Mouse (Mus musculus) forebrain, embryonic 16.5 days (tissue): Measurements from ENCODE around the gene Fbxl15. TPM values are rescaled to one million over a fixed set of nuclear protein-coding genes. Genes with fewer than 3 reads are reported as not detected.
A peak's percentile ranks its signal among the peaks of the same experiment; 100 is the strongest.

ENCODE experiments used
- ATAC-seq: fragments of 200-750 bp; cut with Nextera tagmentation; 2 replicates; pipeline ENCODE4 v1.8.0; 2017; ENCODE audit warnings: mild to moderate bottlenecking, moderate library complexity
- H3K27ac ChIP-seq: fragments of 300-500 bp; sonication (generic); 2 replicates; pipeline ENCODE4 v1.5.1; 2014; ENCODE audit warnings: low read length, control low read depth
- H3K27me3 ChIP-seq: fragments of 300-500 bp; sonication (generic); replicated peaks from 2 replicates; pipeline ENCODE4 v1.6.1; 2014; ENCODE audit warnings: low read length; ENCODE audit not compliant: control insufficient read depth, insufficient read depth
- H3K36me3 ChIP-seq: fragments of 300-500 bp; sonication (generic); 2 replicates; pipeline ENCODE4 v1.6.1; 2014; ENCODE audit not compliant: control insufficient read depth, insufficient read depth
- H3K4me1 ChIP-seq: fragments of 300-500 bp; sonication (generic); replicated peaks from 2 replicates; pipeline ENCODE4 v1.6.1; 2014; ENCODE audit warnings: low read length; ENCODE audit not compliant: control insufficient read depth, insufficient read depth
- H3K4me2 ChIP-seq: fragments of 300-500 bp; sonication (generic); 2 replicates; pipeline ENCODE4 v1.6.1; 2014; ENCODE audit warnings: mild to moderate bottlenecking, low read length, control low read depth
- H3K4me3 ChIP-seq: fragments of 300-500 bp; sonication (generic); replicated peaks from 2 replicates; pipeline ENCODE4 v1.5.1; 2014; ENCODE audit warnings: mild to moderate bottlenecking, low read length, control low read depth
- H3K9ac ChIP-seq: fragments of 300-500 bp; sonication (generic); replicated peaks from 2 replicates; pipeline ENCODE4 v1.6.1; 2014; ENCODE audit warnings: low read depth, low read length, control low read depth
- H3K9me3 ChIP-seq: fragments of 300-500 bp; sonication (generic); 2 replicates; pipeline ENCODE4 v1.6.1; 2016; ENCODE audit warnings: low read length; ENCODE audit not compliant: control insufficient read depth
- WGBS: fragments of 180-500 bp; shearing (Covaris S2); extraction: QIAGEN DNeasy Blood & Tissue Kit; methylation state at CpG from one replicate; pipeline ENCODE4 v1.1.7; 2014; 5-methylcytosine and 5-hydroxymethylcytosine counted together
- microRNA counts: library from miRNA; unstranded; fragments of <30 nt; microRNA quantifications from one replicate; lab custom pipeline; 2016
- microRNA-seq: library from miRNA; unstranded; fragments of <30 nt; microRNA quantifications from one replicate; pipeline ENCODE4, GENCODE M21; 2017
- polyA plus RNA-seq: library from polyadenylated mRNA; unstranded; fragments of >200 nt; fragmentation: Nextera tagmentation; extraction: Ambion mirVana; gene quantifications from 2 replicates; pipeline ENCODE4 v1.2.1, GENCODE M21; 2015

Fbxl15 gene
- polyA plus RNA-seq, 1 experiment from 2014 or later = 44.2 TPM

GRCm38 (mm10) chr19:46374477-46375088 is 46.6 kb downstream of the Fbxl15 start:
- H3K9ac ChIP-seq = no peak overlapping the region
- no peaks in the 10 kb centered on the region for H3K27me3 ChIP-seq
- peak; percentile 60 for ATAC-seq
- no peak overlapping the region for H3K4me3 ChIP-seq
- H3K9me3 ChIP-seq = no peaks in the 10 kb centered on the region
- no peak overlapping the region for H3K27ac ChIP-seq
- WGBS = 51% methylated on average over 21 of the region's 21 CpGs
- no peak overlapping the region for H3K4me2 ChIP-seq
- H3K36me3 ChIP-seq = peaks cover 26% of the 10 kb centered on the region
- no peaks in the 10 kb centered on the region; the same call in 1 of the 2 replicates for H3K4me1 ChIP-seq

GRCm38 (mm10) chr19:46375489-46375888 is 47.5 kb downstream of the Fbxl15 start:
- ATAC-seq = peak; percentile 60
- WGBS = 26% methylated on average over 5 of the region's 5 CpGs
- H3K27ac ChIP-seq = no peak overlapping the region
- no peaks in the 10 kb centered on the region for H3K9me3 ChIP-seq
- H3K4me3 ChIP-seq = no peak overlapping the region
- H3K9ac ChIP-seq = no peak overlapping the region
- H3K4me1 ChIP-seq = no peaks in the 10 kb centered on the region; the same call in 1 of the 2 replicates
- no peaks in the 10 kb centered on the region for H3K27me3 ChIP-seq
- H3K36me3 ChIP-seq = peaks cover 35% of the 10 kb centered on the region
- no peak overlapping the region for H3K4me2 ChIP-seq

GRCm38 (mm10) chr19:46375891-46376290 is 47.9 kb downstream of the Fbxl15 start:
- Histone ChIP-seq H3K36me3 (peaks cover 39% of the 10 kb centered on the region), H3K9me3 (no peaks in the 10 kb centered on the region), H3K4me3 (no peak overlapping the region), H3K9ac (no peak overlapping the region), H3K27me3 (no peaks in the 10 kb centered on the region), H3K4me1 (no peaks in the 10 kb centered on the region; the same call in 1 of the 2 replicates), H3K27ac (no peak overlapping the region), H3K4me2 (no peak overlapping the region)
- ATAC-seq = no peak
- 54% methylated on average over 4 of the region's 4 CpGs for WGBS

MicroRNA genes within 50 kb of the gene (microRNA counts, 519-probe panel; counts per million panel counts)
- 2,284 counts per million, percentile 51 among the panel's probes with 10 or more counts for microRNA mmu-miR-146b (lab: Ali Mortazavi, UCI)

Small RNAs within 50 kb of the gene (microRNA-seq; reads per million reads assigned to microRNA genes)
- gene Mir146b = 1.0 reads per million

Other genes with a start within 250 kb of the Fbxl15 start
- not detected in 2 replicates for gene Elovl3, start 196.3 kb upstream of the Fbxl15 start, polyA plus RNA-seq
- 0.24 TPM in 1 of 2 replicates, not detected in the other for gene Pitx3, start 179.9 kb upstream of the Fbxl15 start, polyA plus RNA-seq
- 64.2 and 65.1 TPM in 2 replicates for gene Gbf1, start 175.7 kb upstream of the Fbxl15 start, polyA plus RNA-seq
- gene Nfkb2, start 23.9 kb upstream of the Fbxl15 start, polyA plus RNA-seq = 1.8 and 1.9 TPM in 2 replicates
- gene Psd, start 1.0 kb upstream of the Fbxl15 start, polyA plus RNA-seq = 74.1 and 89.8 TPM in 2 replicates
- 375 and 392 TPM in 2 replicates for gene Cuedc2, start 10.5 kb downstream of the Fbxl15 start, polyA plus RNA-seq
- gene Mfsd13a, start 12.9 kb downstream of the Fbxl15 start, polyA plus RNA-seq = 12.2 and 12.3 TPM in 2 replicates
- gene 2310034G01Rik, start 22.1 kb downstream of the Fbxl15 start, polyA plus RNA-seq = 2.1 and 3.0 TPM in 2 replicates
- gene Actr1a, start 67.6 kb downstream of the Fbxl15 start, polyA plus RNA-seq = 400 and 401 TPM in 2 replicates
- 26.4 and 32.3 TPM in 2 replicates for gene Sufu, start 68.7 kb downstream of the Fbxl15 start, polyA plus RNA-seq
- gene Trim8, start 173.5 kb downstream of the Fbxl15 start, polyA plus RNA-seq = 24.5 and 27.7 TPM in 2 replicates
- 226 and 246 TPM in 2 replicates for gene Arl3, start 245.0 kb downstream of the Fbxl15 start, polyA plus RNA-seq
- 14.3 and 14.8 TPM in 2 replicates for gene Sfxn2, start 245.2 kb downstream of the Fbxl15 start, polyA plus RNA-seq